Mouse (Mus musculus): Measurements from ENCODE around the gene Gm10840. TPM values are rescaled to one million over a fixed set of nuclear protein-coding genes. Genes with fewer than 3 reads are reported as not detected.
"Not testable (repeated sequence)": the region's sequence is repeated elsewhere in the genome, so short reads cannot be mapped to it uniquely, and the experiment has no call there.

Gm10840 gene
- total RNA-seq, 2 experiments from 2014 or later: not detected

GRCm38 (mm10) chr11:106195341-106195740 lies 34.7 kb downstream of the Gm10840 start:
- no peak for DNase-seq (ENCODE audit: low spot score in 2 of 2)

GRCm38 (mm10) chr11:106198277-106198676 lies 37.6 kb downstream of the Gm10840 start:
- no peak for DNase-seq (ENCODE audit: low spot score in 2 of 2)

- not testable (repeated sequence) for DNase-seq (ENCODE audit: low spot score in 2 of 2)
Measured at GRCm38 (mm10) chr11:106199997-106200396, 39.3 kb downstream of the Gm10840 start.

GRCm38 (mm10) chr11:106200756-106201155 lies 40.1 kb downstream of the Gm10840 start:
- no peak for DNase-seq (ENCODE audit: low spot score in 2 of 2)

- no peak for DNase-seq (ENCODE audit: low spot score in 2 of 2)
Measured at GRCm38 (mm10) chr11:106201337-106202122, 40.9 kb downstream of the Gm10840 start.

GRCm38 (mm10) chr11:106202123-106202465 lies 41.4 kb downstream of the Gm10840 start, which contains the start of gene Strada:
TSS of gene Strada (minus strand) at chr11:106202168.
- no peak for DNase-seq (ENCODE audit: low spot score in 2 of 2)

Other genes with a start within 250 kb of the Gm10840 start
- 100 to 1,000 TPM; 189 to 197 TPM for gene Cyb561, start 207.5 kb upstream of the Gm10840 start, total RNA-seq (2021)
- 10 to 100 TPM; 12.3 to 19.9 TPM for gene Ace, start 192.9 kb upstream of the Gm10840 start, total RNA-seq (2021)
- not detected for gene Ace3, start 166.2 kb upstream of the Gm10840 start, total RNA-seq (2021)
- under 1 TPM; 0.31 to 0.92 TPM for gene Kcnh6, start 152.7 kb upstream of the Gm10840 start, total RNA-seq (2021)
- gene Dcaf7, start 124.0 kb upstream of the Gm10840 start, total RNA-seq (2021): 10 to 100 TPM; 87.2 to 88.1 TPM
- gene Taco1, start 94.8 kb upstream of the Gm10840 start, total RNA-seq (2021): 10 to 100 TPM; 27.3 to 28.6 TPM
- gene Map3k3, start 76.2 kb upstream of the Gm10840 start, total RNA-seq (2021): 10 to 100 TPM; 55.5 to 60.6 TPM
- gene Limd2, start within 50 bp of the Gm10840 start, total RNA-seq (2021): 10 to 100 TPM; 39.8 to 48.2 TPM
- gene Strada, start 41.3 kb downstream of the Gm10840 start, total RNA-seq (2021): 10 to 100 TPM; 19.3 to 20.1 TPM
- 10 to 100 TPM; 86.3 to 89.6 TPM for gene Ccdc47, start 55.5 kb downstream of the Gm10840 start, total RNA-seq (2021)
- gene Ddx42, start 56.1 kb downstream of the Gm10840 start, total RNA-seq (2021): 10 to 100 TPM; 74.4 to 76.2 TPM
- 10 to 100 TPM; 69.3 to 71.0 TPM for gene Ftsj3, start 95.2 kb downstream of the Gm10840 start, total RNA-seq (2021)
- 100 to 1,000 TPM; 131 to 138 TPM for gene Psmc5, start 95.3 kb downstream of the Gm10840 start, total RNA-seq (2021)
- 100 to 1,000 TPM; 104 to 117 TPM for gene Smarcd2, start 112.1 kb downstream of the Gm10840 start, total RNA-seq (2021)
- under 1 TPM; 0.25 to 0.34 TPM for gene Tcam1, start 115.8 kb downstream of the Gm10840 start, total RNA-seq (2021)
- gene Gh, start 141.0 kb downstream of the Gm10840 start, total RNA-seq (2021): under 1 TPM in 1 of 2 experiments, not detected in 1; 0.37 TPM
- 1 to 10 TPM; 2.8 to 5.2 TPM for gene Cd79b, start 153.9 kb downstream of the Gm10840 start, total RNA-seq (2021)
- gene Scn4a, start 192.4 kb downstream of the Gm10840 start, total RNA-seq (2021): 1 to 10 TPM; 1.0 to 3.0 TPM
- not detected for gene Prr29, start 204.6 kb downstream of the Gm10840 start, total RNA-seq (2021)
- gene Icam2, start 227.2 kb downstream of the Gm10840 start, total RNA-seq (2021): 10 to 100 TPM; 21.8 to 24.3 TPM